Mouse (Mus musculus) gastrocnemius, adult 8-10 months (tissue): ENCODE measurements around the gene Agtrap. TPM values are rescaled to one million over a fixed set of nuclear protein-coding genes. Genes with fewer than 3 reads are reported as not detected.
"Not testable (repeated sequence)": the region's sequence is repeated elsewhere in the genome, so short reads cannot be mapped to it uniquely, and the experiment has no call there.

Source experiments
- DNase-seq, 2 experiments: peaks; one replicate each; pipeline ENCODE4 v3.0.0; 2022; ENCODE audit warnings: low spot score in 2 of 2
- total RNA-seq, 4 experiments: library from RNA; stranded (reverse); gene quantifications; 2 replicates each; pipeline ENCODE4 v1.2.4; 2022

Gene Agtrap
- total RNA-seq = 10 to 100 TPM; 11.8 to 15.2 (median 13.8) TPM

GRCm38 (mm10) chr4:148087907-148088527 is at the start of gene Agtrap:
Agtrap (minus strand) TSS chr4:148088031.
- DNase-seq = peak; percentile 92 to 93

- no peak for DNase-seq
These were observed 49.7 kb upstream of the Agtrap start for GRCm38 (mm10) chr4:148137503-148137902.

GRCm38 (mm10) chr4:148134988-148135387 is 47.2 kb upstream of the Agtrap start:
- DNase-seq = no peak

- DNase-seq = no peak
These were observed 43.8 kb upstream of the Agtrap start for GRCm38 (mm10) chr4:148131497-148132081.

GRCm38 (mm10) chr4:148130561-148131413 is 43.0 kb upstream of the Agtrap start, which contains the start of gene Draxin:
Draxin (minus strand) TSS chr4:148130698.
- no peak for DNase-seq

GRCm38 (mm10) chr4:148130133-148130532 is 42.3 kb upstream of the Agtrap start, which contains the start of gene Mad2l2:
Mad2l2 (plus strand) TSS chr4:148130384.
- DNase-seq = no peak

GRCm38 (mm10) chr4:148128672-148129071 is 40.8 kb upstream of the Agtrap start:
- no peak for DNase-seq

- DNase-seq = no peak
These were observed 40.4 kb upstream of the Agtrap start for GRCm38 (mm10) chr4:148128241-148128640.

- no peak for DNase-seq
These were observed 34.8 kb upstream of the Agtrap start for GRCm38 (mm10) chr4:148122694-148123066.

GRCm38 (mm10) chr4:148121982-148122693 is 34.3 kb upstream of the Agtrap start:
- DNase-seq = no peak

- no peak for DNase-seq
These were observed 33.5 kb upstream of the Agtrap start for GRCm38 (mm10) chr4:148121362-148121761.

- no peak for DNase-seq
These were observed 32.7 kb upstream of the Agtrap start for GRCm38 (mm10) chr4:148120555-148120954.

- not testable (repeated sequence) for DNase-seq
These were observed 31.7 kb upstream of the Agtrap start for GRCm38 (mm10) chr4:148119578-148119977.

GRCm38 (mm10) chr4:148117392-148117791 is 29.6 kb upstream of the Agtrap start:
- no peak for DNase-seq

GRCm38 (mm10) chr4:148116657-148117056 is 28.8 kb upstream of the Agtrap start:
- no peak for DNase-seq

GRCm38 (mm10) chr4:148115467-148115866 is 27.6 kb upstream of the Agtrap start:
- no peak for DNase-seq

GRCm38 (mm10) chr4:148114758-148115391 is 27.0 kb upstream of the Agtrap start:
- peak; percentile 48 to 63 for DNase-seq

- no peak for DNase-seq
These were observed 24.7 kb upstream of the Agtrap start for GRCm38 (mm10) chr4:148112519-148112918.

- no peak for DNase-seq
These were observed 21.4 kb upstream of the Agtrap start for GRCm38 (mm10) chr4:148109215-148109614.

- no peak for DNase-seq
These were observed 20.8 kb upstream of the Agtrap start for GRCm38 (mm10) chr4:148108565-148109100.
